Mouse (Mus musculus) midbrain, embryonic 16.5 days (tissue): ENCODE results near the gene Gm45716. TPM values are rescaled to one million over a fixed set of nuclear protein-coding genes. Genes with fewer than 3 reads are reported as not detected.

Experiments used
- ATAC-seq: fragments of 200-750 bp; cut with Nextera tagmentation; 2 replicates; pipeline ENCODE4 v1.8.0; 2017; ENCODE audit warnings: moderate TSS enrichment
- H3K27ac ChIP-seq: fragments of 300-500 bp; sonication (generic); 2 replicates; pipeline ENCODE4 v1.5.1; 2014; ENCODE audit warnings: mild to moderate bottlenecking, low read length, mixed read lengths
- H3K27me3 ChIP-seq: fragments of 300-500 bp; sonication (generic); 2 replicates; pipeline ENCODE4 v1.6.1; 2014; ENCODE audit warnings: low read depth, low read length, mixed read lengths; ENCODE audit not compliant: control insufficient read depth, insufficient read depth
- H3K36me3 ChIP-seq: fragments of 300-500 bp; sonication (generic); 2 replicates; pipeline ENCODE4 v1.6.1; 2014; ENCODE audit warnings: mild to moderate bottlenecking, low read length, moderate library complexity, mixed read lengths; ENCODE audit not compliant: control insufficient read depth, insufficient read depth
- H3K4me1 ChIP-seq: fragments of 300-500 bp; sonication (generic); 2 replicates; pipeline ENCODE4 v1.6.1; 2014; ENCODE audit warnings: mild to moderate bottlenecking, low read length, mixed read lengths; ENCODE audit not compliant: control insufficient read depth, insufficient read depth
- H3K4me2 ChIP-seq: fragments of 300-500 bp; sonication (generic); 2 replicates; pipeline ENCODE4 v1.6.1; 2014; ENCODE audit warnings: mild to moderate bottlenecking, low read length, mixed read lengths
- H3K4me3 ChIP-seq: fragments of 300-500 bp; sonication (generic); 2 replicates; pipeline ENCODE4 v1.5.1; 2014; ENCODE audit warnings: low read depth, mild to moderate bottlenecking, low read length, moderate library complexity, mixed read lengths
- H3K9ac ChIP-seq: fragments of 300-500 bp; sonication (generic); 2 replicates; pipeline ENCODE4 v1.6.1; 2014; ENCODE audit warnings: low read depth, low read length, mixed read lengths
- H3K9me3 ChIP-seq: fragments of 300-500 bp; sonication (generic); replicated peaks from 2 replicates; pipeline ENCODE4 v1.6.1; 2014; ENCODE audit warnings: mild to moderate bottlenecking, low read length, mixed read lengths; ENCODE audit not compliant: control insufficient read depth, poor library complexity, severe bottlenecking
- WGBS: fragments of 180-500 bp; shearing (Covaris S2); extraction: QIAGEN DNeasy Blood & Tissue Kit; methylation state at CpG from one replicate; pipeline ENCODE4 v1.1.7; 2014; 5-methylcytosine and 5-hydroxymethylcytosine counted together
- polyA plus RNA-seq: library from polyadenylated mRNA; unstranded; fragments of >200 nt; fragmentation: Nextera tagmentation; extraction: Ambion mirVana; gene quantifications from 2 replicates; pipeline ENCODE4 v1.2.1, GENCODE M21; 2015

The Gm45716 gene
- polyA plus RNA-seq, 1 experiment from 2014 or later, result 23.2 TPM

DNA sequence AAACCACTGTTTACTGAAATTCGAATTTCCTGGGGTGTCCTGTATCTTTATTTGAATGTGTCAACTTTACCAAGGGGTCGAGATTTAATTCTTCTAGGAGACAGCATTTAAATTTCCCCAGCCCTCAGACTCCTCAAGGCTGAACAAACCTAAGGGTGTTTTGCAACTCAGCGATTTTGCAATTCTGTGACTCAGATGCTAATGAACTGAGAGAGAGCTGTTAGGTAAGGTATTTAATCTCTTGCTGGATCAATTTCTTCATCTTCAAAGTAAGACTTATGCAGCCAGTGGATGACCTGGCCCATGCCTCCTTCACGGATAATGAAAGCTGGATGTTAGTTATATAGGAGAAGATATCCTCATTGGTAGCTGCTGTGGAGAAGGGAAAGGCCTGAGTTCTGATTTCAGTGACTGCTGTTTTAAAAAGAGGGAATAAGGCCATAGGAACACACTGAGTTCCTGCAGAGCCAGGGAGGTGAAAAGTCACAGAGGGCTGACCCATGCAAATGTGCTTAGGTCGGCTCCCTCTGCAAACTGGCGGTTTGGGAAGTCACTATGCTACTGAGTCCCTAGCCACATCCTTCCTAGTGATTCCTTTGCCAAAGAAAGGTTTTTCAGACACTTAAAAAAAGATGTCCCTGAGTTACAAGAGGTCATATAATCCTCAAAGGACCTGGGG is 53.3 kb downstream of the Gm45716 start:
- no peak for ATAC-seq
- Histone ChIP-seq H3K4me1 (no peaks in the 10 kb centered on the region), H3K9me3 (no peaks in the 10 kb centered on the region), H3K36me3 (no peaks in the 10 kb centered on the region), H3K27ac (no peak overlapping the region), H3K4me2 (no peak overlapping the region), H3K9ac (no peak overlapping the region), H3K27me3 (no peaks in the 10 kb centered on the region), H3K4me3 (no peak overlapping the region)
- WGBS, result 25% methylated on average over 6 of the region's 6 CpGs

DNA sequence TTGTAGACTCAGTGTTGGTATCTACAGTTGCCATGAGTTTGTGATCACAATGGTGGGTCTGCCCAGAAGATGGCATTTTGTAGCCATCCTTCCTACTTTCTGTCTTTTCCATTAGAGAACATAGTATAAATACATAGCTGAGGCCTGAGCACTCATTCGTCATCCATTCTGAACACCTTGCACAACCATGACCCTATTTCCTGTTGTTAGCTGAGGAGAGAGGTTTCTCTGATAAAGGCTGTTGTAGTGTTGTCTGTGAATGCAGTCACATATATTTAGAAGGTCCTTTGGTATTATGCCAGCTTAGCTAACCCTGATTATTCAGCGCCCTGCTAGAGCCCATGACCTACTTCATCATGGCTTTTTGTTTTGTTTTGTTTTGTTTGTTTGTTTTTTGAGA is 54.4 kb downstream of the Gm45716 start:
- no peaks in the 10 kb centered on the region for H3K4me1 ChIP-seq
- no peaks in the 10 kb centered on the region for H3K36me3 ChIP-seq
- H3K9ac ChIP-seq, result no peak overlapping the region
- WGBS, result 92% methylated on average over 2 of the region's 2 CpGs
- H3K27me3 ChIP-seq, result no peaks in the 10 kb centered on the region
- no peak overlapping the region for H3K4me2 ChIP-seq
- no peak overlapping the region for H3K27ac ChIP-seq
- H3K4me3 ChIP-seq, result no peak overlapping the region
- ATAC-seq, result no peak
- H3K9me3 ChIP-seq, result no peaks in the 10 kb centered on the region

DNA sequence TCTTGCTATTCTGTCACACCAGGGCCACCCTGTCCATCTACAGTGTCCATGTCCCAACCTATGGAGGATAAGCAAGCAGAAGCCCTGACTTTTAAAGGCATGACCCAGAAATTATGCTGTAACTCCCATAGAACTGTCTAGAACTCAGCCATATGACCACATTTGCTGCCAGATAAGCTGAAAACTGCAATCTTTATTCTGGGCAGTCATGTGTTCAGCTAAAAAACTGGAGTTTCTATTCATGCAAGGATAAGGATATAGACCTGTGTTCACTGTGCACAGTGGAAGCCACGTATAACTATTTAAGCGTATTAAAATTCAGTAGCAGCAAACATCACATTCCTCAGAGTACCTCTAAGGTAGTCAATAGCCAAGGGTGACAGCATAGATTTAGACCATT is 55.8 kb downstream of the Gm45716 start:
- Histone ChIP-seq H3K9me3 (no peaks in the 10 kb centered on the region), H3K27ac (no peak overlapping the region), H3K4me2 (no peak overlapping the region), H3K27me3 (no peaks in the 10 kb centered on the region), H3K4me1 (peaks cover 2% of the 10 kb centered on the region; the same call in 1 of the 2 replicates), H3K36me3 (no peaks in the 10 kb centered on the region), H3K9ac (no peak overlapping the region), H3K4me3 (no peak overlapping the region)
- WGBS, result 97% methylated on average over 2 of the region's 2 CpGs
- no peak for ATAC-seq

DNA sequence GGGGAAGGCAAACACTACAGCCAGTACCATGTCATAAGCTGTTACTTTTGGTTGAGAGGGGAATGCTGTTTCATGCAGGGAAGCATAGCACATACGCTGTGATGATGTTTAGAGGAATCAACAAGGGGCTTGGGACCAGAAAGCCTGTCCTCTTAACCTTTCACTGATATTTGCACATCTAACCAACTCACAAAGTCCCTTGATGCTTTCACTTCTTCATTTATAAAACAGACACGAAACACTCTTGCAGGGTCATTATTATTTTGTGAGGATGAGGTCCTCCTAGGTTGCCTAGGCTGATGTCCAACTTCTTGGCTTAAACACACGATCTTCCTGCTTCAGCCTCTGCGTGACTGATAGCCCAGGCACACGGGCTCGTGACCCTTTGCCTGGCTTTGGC is 58.1 kb downstream of the Gm45716 start:
- Histone ChIP-seq H3K4me2 (no peak overlapping the region), H3K27ac (no peak overlapping the region), H3K9me3 (no peaks in the 10 kb centered on the region), H3K27me3 (no peaks in the 10 kb centered on the region), H3K4me1 (peaks cover 11% of the 10 kb centered on the region; the same call in 1 of the 2 replicates), H3K4me3 (no peak overlapping the region), H3K9ac (no peak overlapping the region), H3K36me3 (no peaks in the 10 kb centered on the region)
- 90% methylated on average over 6 of the region's 6 CpGs for WGBS
- no peak for ATAC-seq

DNA sequence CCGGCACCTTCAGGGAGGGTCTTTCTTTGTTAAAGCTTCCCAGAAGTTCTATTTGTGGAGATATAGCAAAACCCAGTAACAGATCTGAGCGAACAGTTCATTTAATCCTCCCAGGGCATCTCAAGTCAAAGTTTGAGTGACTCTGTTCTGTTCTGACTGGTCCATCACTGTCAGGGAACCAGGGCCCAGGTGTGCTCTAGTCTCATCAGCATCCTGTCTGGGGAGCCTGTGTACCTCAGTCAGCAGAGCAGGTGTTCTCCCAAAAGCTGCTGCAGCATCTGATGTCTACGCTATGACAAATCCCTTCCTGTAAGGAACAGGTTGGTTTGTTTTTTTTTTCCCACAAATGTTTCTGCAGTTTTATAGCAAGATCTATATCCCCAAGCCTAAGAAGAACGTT is 59.2 kb downstream of the Gm45716 start:
- Histone ChIP-seq H3K9me3 (no peaks in the 10 kb centered on the region), H3K9ac (no peak overlapping the region), H3K4me2 (no peak overlapping the region), H3K4me1 (peaks cover 17% of the 10 kb centered on the region), H3K27ac (no peak overlapping the region), H3K4me3 (no peak overlapping the region), H3K36me3 (no peaks in the 10 kb centered on the region), H3K27me3 (no peaks in the 10 kb centered on the region)
- WGBS, result 86% methylated on average over 4 of the region's 4 CpGs
- ATAC-seq, result no peak

DNA sequence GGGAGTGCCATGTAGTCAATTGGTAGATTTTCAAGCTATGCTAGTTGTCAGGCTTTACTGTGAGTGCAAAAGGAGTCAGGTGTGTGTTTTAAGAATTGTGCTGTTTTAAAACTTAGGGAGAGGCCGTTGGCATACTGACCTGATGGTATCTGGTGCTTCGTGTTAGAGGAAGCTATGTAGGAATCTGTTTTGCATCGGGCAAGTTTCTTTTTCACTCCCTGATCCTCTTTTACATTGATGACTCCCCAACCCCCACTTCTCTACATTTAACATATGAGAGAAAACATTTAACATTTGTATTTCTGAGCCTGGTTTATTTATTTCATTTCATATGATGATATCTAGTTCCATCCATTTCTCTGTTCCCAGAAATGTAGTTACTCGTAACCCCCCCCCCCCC is 60.3 kb downstream of the Gm45716 start:
- ATAC-seq, result no peak
- Histone ChIP-seq H3K9me3 (no peaks in the 10 kb centered on the region), H3K27me3 (no peaks in the 10 kb centered on the region), H3K4me1 (peaks cover 26% of the 10 kb centered on the region), H3K4me3 (no peak overlapping the region), H3K4me2 (no peak overlapping the region), H3K36me3 (no peaks in the 10 kb centered on the region), H3K27ac (no peak overlapping the region), H3K9ac (no peak overlapping the region)
- 68% methylated on average over 4 of the region's 4 CpGs for WGBS

DNA sequence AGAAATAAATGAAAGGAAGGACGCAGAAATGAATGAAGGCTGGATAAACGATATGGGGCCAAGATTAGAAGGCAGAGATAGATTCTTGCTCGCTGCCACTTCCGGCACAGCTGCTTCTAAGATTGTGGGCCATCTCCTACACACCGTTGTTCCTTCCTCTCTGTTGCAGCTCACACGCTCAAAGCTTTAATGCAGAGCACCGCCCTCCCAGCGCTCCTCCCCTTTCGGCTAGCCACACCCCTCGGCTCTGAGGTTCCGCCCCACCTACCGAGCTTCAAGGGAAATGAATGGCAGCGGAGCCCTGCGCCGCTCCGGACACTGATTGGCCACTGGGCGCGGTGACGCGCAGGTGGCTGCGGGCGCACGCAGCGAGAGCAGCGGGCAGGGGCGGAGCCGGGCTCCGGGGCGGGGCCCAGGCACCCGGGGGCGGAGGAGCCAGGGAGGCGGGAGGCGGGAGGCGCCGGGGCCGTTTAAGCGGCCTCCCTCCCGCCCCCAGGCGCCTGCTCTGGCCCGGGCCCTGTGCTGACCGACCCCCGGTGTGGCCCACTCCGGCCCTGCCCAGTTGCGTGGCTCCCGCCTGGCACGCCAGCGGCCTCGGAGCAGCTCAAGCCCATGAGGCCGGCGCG is 61.7 kb downstream of the Gm45716 start, which contains the start of gene Mmd:
Mmd (plus strand) TSS at position 432 of the 626 bp plus-strand sequence.
- WGBS, result under 1% methylated on average over 40 of the region's 51 CpGs
- peak within 1 kb of the TSS; percentile 96 for H3K9ac ChIP-seq
- no peaks in the 10 kb centered on the region for H3K9me3 ChIP-seq
- H3K36me3 ChIP-seq, result no peaks in the 10 kb centered on the region
- peak; percentile 99 for ATAC-seq
- H3K27me3 ChIP-seq, result no peaks in the 10 kb centered on the region
- peak within 1 kb of the TSS; percentile 91 for H3K27ac ChIP-seq
- peak within 1 kb of the TSS; percentile 87 for H3K4me3 ChIP-seq
- H3K4me2 ChIP-seq, result peak within 1 kb of the TSS; percentile 80
- H3K4me1 ChIP-seq, result peaks cover 29% of the 10 kb centered on the region

DNA sequence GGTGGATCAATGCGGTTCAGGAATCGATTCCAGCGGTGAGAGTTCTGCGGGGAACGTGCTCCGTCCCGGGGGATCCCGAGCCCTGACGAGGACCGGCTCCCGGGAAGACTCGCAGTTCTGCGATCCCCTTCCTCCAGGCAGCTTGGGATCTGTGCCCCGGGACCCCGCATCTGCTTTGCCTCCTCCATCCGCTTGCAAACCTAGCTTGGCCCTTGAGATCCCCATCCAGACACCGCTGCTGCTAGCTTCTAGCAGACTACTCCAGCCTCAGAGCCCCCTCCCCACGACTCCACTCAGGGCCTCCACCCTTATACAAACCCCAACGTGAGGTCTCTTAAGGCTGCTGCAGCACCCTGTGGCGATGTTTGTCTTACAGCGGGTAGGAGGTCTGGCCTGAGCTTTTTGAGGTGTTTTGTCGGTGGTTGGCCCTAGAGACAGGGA is 62.2 kb downstream of the Gm45716 start:
- Histone ChIP-seq H3K4me3 (peak overlapping the region; percentile 87), H3K9ac (peak overlapping the region; percentile 96), H3K9me3 (no peaks in the 10 kb centered on the region), H3K4me1 (peaks cover 29% of the 10 kb centered on the region), H3K27ac (peak overlapping the region; percentile 91), H3K36me3 (no peaks in the 10 kb centered on the region), H3K4me2 (peak overlapping the region; percentile 80), H3K27me3 (no peaks in the 10 kb centered on the region)
- peak; percentile 66 for ATAC-seq
- under 1% methylated on average over 22 of the region's 22 CpGs for WGBS

DNA sequence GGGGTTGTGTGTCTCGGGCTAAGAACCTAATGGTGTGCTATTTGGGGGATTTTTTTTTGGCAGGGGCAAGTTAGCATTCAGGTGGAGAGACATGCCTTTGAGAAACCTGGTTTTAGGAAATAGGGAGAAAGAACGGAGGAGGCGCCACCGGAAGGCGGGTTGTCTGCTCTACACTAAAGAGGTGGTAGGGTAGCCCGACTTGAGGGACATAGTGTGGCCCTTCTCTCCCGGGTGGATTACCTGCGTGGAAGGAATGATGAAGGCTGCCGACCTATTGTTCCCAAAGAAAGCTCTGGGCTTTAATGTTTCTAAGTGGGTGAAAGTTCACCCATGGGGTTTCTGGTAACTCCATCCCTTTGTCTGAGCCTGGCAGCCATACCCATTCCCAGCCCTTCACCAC is 62.7 kb downstream of the Gm45716 start:
- WGBS, result 1% methylated on average over 9 of the region's 9 CpGs

More for the DNA sequence above, 62.7 kb downstream of the Gm45716 start:
- H3K36me3 ChIP-seq, result no peaks in the 10 kb centered on the region
- no peaks in the 10 kb centered on the region for H3K27me3 ChIP-seq
- peak overlapping the region; percentile 80 for H3K4me2 ChIP-seq
- H3K4me1 ChIP-seq, result peaks cover 29% of the 10 kb centered on the region
- no peaks in the 10 kb centered on the region for H3K9me3 ChIP-seq
- peak overlapping the region; percentile 91 for H3K27ac ChIP-seq
- no peak for ATAC-seq
- peak overlapping the region; percentile 96 for H3K9ac ChIP-seq
- H3K4me3 ChIP-seq, result peak overlapping the region; percentile 87
